Mouse (Mus musculus): ENCODE data around the gene Colca2.

Gene Colca2

GRCm38 (mm10) chr9:51271073-51271472 lies 7.3 kb downstream of the Colca2 start:
- DNase-seq: no peak

GRCm38 (mm10) chr9:51268852-51269251 lies 9.5 kb downstream of the Colca2 start:
- no peak for DNase-seq

- DNase-seq: no peak
Observed at GRCm38 (mm10) chr9:51258426-51258825, 19.9 kb downstream of the Colca2 start.

- no peak for DNase-seq
Observed at GRCm38 (mm10) chr9:51256780-51257502, 21.4 kb downstream of the Colca2 start.

GRCm38 (mm10) chr9:51238741-51239385 lies 39.5 kb downstream of the Colca2 start:
- no peak for DNase-seq

GRCm38 (mm10) chr9:51232163-51232562 lies 46.2 kb downstream of the Colca2 start:
- DNase-seq: no peak

GRCm38 (mm10) chr9:51230701-51231389 lies 47.5 kb downstream of the Colca2 start:
- DNase-seq: no peak

GRCm38 (mm10) chr9:51225636-51226166 lies 52.7 kb downstream of the Colca2 start:
- no peak for DNase-seq

All from lung, postnatal 14 days (tissue).